Mouse (Mus musculus) CD4-positive, CD25-positive, alpha-beta regulatory T cell, adult 2 months (primary cell): ENCODE results near the gene Mesp2.

Experiments used
- DNase-seq: peaks from one replicate; pipeline ENCODE4 v3.0.0-alpha.2; 2012; ENCODE audit warnings: low read depth, low spot score

Mesp2 gene

GRCm38 (mm10) chr7:79861794-79862193 lies 51.3 kb downstream of the Mesp2 start:
- no peak for DNase-seq
